Comparison of ENCODE assay signal across 8 mouse cellular contexts in the genomic region with DNA sequence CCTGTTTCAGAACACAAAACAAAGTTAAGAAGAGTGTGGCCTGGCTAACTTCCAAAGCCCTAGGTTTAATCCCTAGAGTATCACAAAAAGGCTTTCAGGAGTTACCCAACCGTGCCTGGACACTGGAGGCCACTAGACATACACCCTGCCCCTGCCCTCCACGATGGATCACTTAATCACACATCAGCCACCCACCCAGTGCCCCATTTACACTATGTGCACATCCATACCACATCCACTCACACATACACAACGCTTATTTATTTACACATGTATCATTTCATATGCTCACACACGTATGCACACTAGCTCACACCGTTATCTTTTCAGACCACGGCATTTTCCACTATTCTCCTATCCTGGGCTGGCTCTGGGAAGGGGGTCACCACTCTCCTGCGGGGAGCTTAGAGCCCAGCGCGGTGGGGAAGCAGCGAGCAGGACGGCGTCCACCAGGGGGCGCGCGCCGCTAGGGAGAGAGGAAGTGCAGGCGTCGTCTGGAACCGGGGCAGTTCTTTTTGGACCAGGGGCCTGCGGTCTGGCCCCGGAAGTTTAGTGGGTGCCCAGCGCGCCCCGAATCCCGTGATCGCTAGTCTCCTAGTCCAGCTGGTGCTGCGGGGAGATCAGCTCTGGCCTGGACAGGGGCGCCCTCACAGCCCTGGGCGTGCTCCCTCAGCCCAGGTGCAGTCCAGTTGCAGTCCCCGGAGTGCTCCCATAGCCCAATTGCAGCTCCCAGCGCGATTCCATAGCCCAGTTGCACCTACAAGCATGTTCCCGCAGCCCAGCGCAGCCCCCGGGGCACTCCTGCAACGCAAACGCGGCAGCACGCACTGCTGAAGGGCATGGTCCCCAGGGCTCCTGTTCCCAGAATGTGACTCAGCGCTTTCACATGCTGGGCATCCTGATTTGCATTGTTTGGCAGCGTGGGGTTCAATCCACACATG. TPM values are rescaled to one million over a fixed set of nuclear protein-coding genes. Genes with fewer than 3 reads are reported as not detected.
DNase-seq lines count a peak whose midpoint lies in the region; ATAC-seq lines count a peak whose summit lies in the region.

No protein-coding gene starts in this region.

- intact Hi-C loops in gastrocnemius, postnatal 14 days (cut with DNase I; ENCODE audit: low total_unique reads), result loop anchor here (2.0 kb wide), 1 partner anchor 128 kb away; no protein-coding TSS in a partner anchor
- intact Hi-C loops in left cerebral cortex, postnatal 10 days (cut with DNase I), result loop anchor here (1.0 to 5.0 kb wide), 2 partner anchors 127 to 143 kb away; no protein-coding TSS in a partner anchor

- peak; percentile 54 for ATAC-seq in activated CD4-positive, CD25-positive, alpha-beta regulatory T cell, adult 4 months
- ATAC-seq in common myeloid progenitor, adult 5-6 weeks (replicated peaks; ENCODE audit: low read depth, poor library complexity, severe bottlenecking), result peak; percentile 93
- peak; percentile 97 for ATAC-seq in megakaryocyte progenitor cell, adult 5-6 weeks (replicated peaks; ENCODE audit: poor library complexity)

- peak; percentile 91 for DNase-seq in gastrocnemius, postnatal 14 days
- peak; percentile 91 for DNase-seq in induced T-regulatory cell, adult 2 months (ENCODE audit: low read depth)
- peak; percentile 68 to 92 for DNase-seq in left cerebral cortex, postnatal 10 days (ENCODE audit: extremely low spot score in 1 of 2, low spot score in 2 of 2)
- DNase-seq in right cerebral cortex, adult 2 months (ENCODE audit: low spot score in 2 of 2), result peak; percentile 81 to 84
- DNase-seq in urinary bladder, postnatal 14 days (ENCODE audit: low spot score), result peak; percentile 92

RNA-seq across cellular contexts. Expression of gene Exoc7, which starts 12.0 kb away (rescaled TPM):
- 10 to 100 TPM; 49.2 to 80.4 TPM for polyA plus RNA-seq in activated CD4-positive, CD25-positive, alpha-beta regulatory T cell, adult 4 months (2017; shearing (Covaris generic))
- total RNA-seq in common myeloid progenitor, adult 5-6 weeks (2017), result 19.5 and 34.3 TPM in 2 replicates
- 10 to 100 TPM; 61.9 to 62.3 TPM for total RNA-seq in gastrocnemius, postnatal 14 days (2021)
- total RNA-seq in left cerebral cortex, postnatal 10 days (2021), result 10 to 100 TPM; 96.6 to 97.9 TPM
- 29.1 and 44.3 TPM in 2 replicates for total RNA-seq in megakaryocyte progenitor cell, adult 5-6 weeks (2015)
- total RNA-seq in megakaryocyte progenitor cell, adult 5-6 weeks (2017), result 21.7 and 22.1 TPM in 2 replicates

RNA-seq across cellular contexts. Expression of gene Foxj1, which starts 16.2 kb away (rescaled TPM):
- not detected for polyA plus RNA-seq in activated CD4-positive, CD25-positive, alpha-beta regulatory T cell, adult 4 months (2017; shearing (Covaris generic))
- not detected in 2 replicates for total RNA-seq in common myeloid progenitor, adult 5-6 weeks (2017)
- total RNA-seq in gastrocnemius, postnatal 14 days (2021), result under 1 TPM; 0.22 to 0.27 TPM
- total RNA-seq in left cerebral cortex, postnatal 10 days (2021), result 1 to 10 TPM; 2.7 to 3.9 TPM
- total RNA-seq in megakaryocyte progenitor cell, adult 5-6 weeks (2015), result not detected in 2 replicates
- not detected in 2 replicates for total RNA-seq in megakaryocyte progenitor cell, adult 5-6 weeks (2017)

RNA-seq across cellular contexts. Expression of gene Galr2, which starts 38.2 kb away (rescaled TPM):
- not detected for polyA plus RNA-seq in activated CD4-positive, CD25-positive, alpha-beta regulatory T cell, adult 4 months (2017; shearing (Covaris generic))
- total RNA-seq in common myeloid progenitor, adult 5-6 weeks (2017), result not detected in 2 replicates
- total RNA-seq in gastrocnemius, postnatal 14 days (2021), result under 1 TPM; 0.38 to 0.41 TPM
- not detected for total RNA-seq in left cerebral cortex, postnatal 10 days (2021)
- not detected in 2 replicates for total RNA-seq in megakaryocyte progenitor cell, adult 5-6 weeks (2015)
- not detected in 2 replicates for total RNA-seq in megakaryocyte progenitor cell, adult 5-6 weeks (2017)

RNA-seq across cellular contexts. Expression of gene Srp68, which starts 45.0 kb away (rescaled TPM):
- polyA plus RNA-seq in activated CD4-positive, CD25-positive, alpha-beta regulatory T cell, adult 4 months (2017; shearing (Covaris generic)), result 10 to 100 TPM; 33.1 to 42.4 TPM
- 56.9 and 62.6 TPM in 2 replicates for total RNA-seq in common myeloid progenitor, adult 5-6 weeks (2017)
- 10 to 100 TPM; 68.5 to 69.5 TPM for total RNA-seq in gastrocnemius, postnatal 14 days (2021)
- 10 to 100 TPM; 52.5 to 56.3 TPM for total RNA-seq in left cerebral cortex, postnatal 10 days (2021)
- total RNA-seq in megakaryocyte progenitor cell, adult 5-6 weeks (2015), result 59.1 and 65.6 TPM in 2 replicates
- 63.1 and 67.3 TPM in 2 replicates for total RNA-seq in megakaryocyte progenitor cell, adult 5-6 weeks (2017)

Comparison
In these comparisons a context has a peak if more than half of its experiments do, and no peak if none do; other contexts are left out.
1. Peak in every context shown above with its lines: DNase-seq and ATAC-seq.